Mouse (Mus musculus) layer of hippocampus, postnatal 36 days (tissue): ENCODE results near the gene Irs2. TPM values are rescaled to one million over a fixed set of nuclear protein-coding genes. Genes with fewer than 3 reads are reported as not detected.

ENCODE experiments used
- DNase-seq, 2 experiments: peaks; one replicate each; pipeline ENCODE4 v3.0.0; 2022
- total RNA-seq, 2 experiments: library from RNA; stranded (reverse); gene quantifications; 2 replicates each; pipeline ENCODE4 v1.2.3; 2021

The Irs2 gene
- total RNA-seq, 2 experiments from 2014 or later: 70.3 to 78.6 TPM

DNA sequence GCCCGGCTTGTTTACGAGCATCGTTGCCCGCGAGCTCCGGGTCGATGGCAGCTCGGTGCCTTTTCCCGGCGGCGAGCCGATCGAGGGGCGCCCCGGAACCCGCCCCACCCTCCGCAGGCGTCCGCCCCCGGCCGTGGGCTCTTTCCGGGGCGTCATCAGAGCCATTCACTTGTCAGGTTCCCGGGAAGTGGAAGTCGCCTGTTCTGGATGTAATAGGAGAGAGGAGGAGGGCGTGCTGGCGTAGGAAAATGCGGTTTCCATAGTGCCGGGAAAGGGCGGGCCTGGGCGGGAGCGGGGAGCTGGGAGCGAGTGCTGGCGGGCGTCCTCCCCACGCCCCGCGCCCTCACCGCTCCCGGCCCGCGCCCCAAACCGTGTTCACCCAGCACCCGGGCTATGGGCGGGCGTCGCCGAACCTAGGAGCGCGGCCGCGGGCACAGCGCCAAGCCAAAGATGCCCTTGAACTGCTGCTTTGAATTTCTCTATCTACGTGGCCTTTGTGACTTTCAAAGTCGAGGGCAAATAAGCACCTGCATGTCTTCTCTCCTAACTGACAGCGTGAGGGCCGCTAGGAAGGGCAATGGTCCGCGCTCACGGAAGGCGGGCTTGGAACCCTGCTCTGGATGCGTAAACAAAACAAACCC lies 1.3 kb upstream of the Irs2 start:
- DNase-seq: peak; percentile 75

DNA sequence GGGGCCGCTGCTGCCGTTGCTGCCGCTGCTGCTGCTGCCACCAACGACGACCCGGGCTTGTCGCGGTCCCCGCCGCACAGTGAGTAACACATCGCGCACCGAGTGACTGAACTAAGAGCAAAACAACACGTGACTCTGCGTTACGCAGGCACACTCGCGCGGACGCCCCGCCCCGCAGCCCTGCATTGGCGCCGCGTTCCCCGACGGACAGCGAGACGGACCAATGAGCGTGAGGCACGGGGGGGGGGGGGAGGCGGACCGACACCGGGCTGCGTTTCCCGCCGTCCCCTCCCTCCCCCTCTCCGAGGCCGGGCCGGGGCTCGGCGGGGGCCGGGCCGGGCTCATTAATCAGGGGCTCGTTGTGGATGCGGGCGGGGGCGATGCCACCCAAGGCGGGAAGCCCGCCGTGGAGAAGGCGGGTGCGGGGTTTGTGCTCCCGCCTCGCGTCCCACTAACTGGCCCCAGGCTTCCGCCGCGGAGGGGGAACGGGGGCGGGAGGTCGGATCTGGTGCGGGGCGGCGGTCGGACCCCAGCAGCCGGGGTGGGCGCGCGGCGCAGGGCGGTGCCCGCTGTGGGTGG lies 673 bp upstream of the Irs2 start:
- peak; percentile 97 for DNase-seq

- peak; percentile 64 to 65 for DNase-seq
Observed at GRCm38 (mm10) chr8:11007581-11008378, 478 bp downstream of the Irs2 start.

GRCm38 (mm10) chr8:11007001-11007580 lies 1.2 kb downstream of the Irs2 start:
- DNase-seq: peak; percentile 89 to 91

- DNase-seq: no peak
Observed at GRCm38 (mm10) chr8:11006276-11006630, 2.0 kb downstream of the Irs2 start.

DNA sequence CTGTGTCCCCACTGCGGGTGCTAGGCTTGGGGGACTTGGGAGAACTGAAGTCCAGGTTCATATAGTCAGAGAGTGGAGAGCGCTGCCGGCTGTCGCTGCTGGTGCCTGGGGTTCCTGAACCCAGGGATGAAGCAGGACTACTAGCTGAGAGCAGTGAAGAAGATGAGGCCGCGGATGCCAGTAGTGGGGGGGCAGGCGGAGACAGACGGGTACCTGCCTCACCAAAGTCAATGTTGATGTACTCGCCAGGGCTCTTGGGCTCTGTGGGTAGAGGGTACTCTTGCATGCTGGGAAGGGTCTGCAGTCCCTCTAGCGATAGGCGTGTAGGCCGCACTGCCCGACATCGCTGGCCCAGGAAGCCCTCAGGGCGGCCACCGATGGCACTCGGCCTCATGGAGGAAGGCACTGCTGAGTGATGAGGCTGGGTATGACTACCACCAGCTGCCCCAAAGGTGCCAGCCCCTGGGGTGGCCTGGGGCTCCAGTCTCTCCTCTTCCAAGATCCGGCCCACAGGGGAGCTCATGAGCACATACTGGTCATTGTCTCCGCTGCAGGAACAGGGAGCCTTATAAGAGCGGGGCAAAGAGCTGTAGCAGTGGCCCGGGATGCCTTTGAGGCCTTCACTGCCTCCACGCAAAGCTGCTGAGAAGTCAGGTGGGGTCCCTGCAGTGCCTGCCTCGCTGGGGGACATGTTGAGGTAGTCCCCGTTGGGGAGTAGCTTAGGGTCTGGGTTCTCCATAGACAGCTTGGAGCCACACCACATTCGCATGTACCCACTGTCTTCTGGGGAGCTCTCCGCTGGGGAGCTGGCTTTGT lies 2.6 kb downstream of the Irs2 start:
- no peak for DNase-seq

DNA sequence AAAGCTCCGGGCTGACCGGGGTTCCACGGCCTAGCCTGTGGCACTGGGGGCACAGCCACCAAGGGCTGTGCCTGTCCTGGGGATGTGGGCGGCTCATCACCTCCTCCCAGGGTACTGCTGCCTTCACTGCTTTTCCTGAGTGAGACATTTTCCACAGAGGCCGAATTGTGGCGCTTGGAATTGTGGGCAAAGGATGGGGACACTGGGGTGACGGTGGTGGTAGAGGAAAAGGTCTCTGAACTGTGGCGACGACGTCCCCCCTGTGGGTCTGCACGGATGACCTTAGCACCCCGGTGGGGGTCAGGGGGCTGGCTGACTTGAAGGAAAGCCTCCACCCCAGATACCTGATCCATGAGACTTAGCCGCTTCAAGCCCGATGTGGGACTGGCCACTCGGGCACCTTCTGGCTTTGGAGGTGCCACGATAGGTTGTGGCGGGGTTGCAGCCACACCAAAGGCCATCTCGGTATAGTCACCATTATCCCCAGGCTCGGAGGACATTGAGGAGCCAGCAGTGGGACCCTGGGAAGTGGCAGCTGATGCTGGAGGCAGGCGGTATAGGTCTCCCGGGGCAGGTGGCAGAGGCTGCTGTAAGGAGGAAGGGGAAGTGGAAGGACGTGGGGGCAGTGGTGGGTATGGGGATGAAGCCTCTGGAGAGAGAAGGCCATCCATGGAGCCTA lies 3.3 kb downstream of the Irs2 start:
- DNase-seq: no peak

DNA sequence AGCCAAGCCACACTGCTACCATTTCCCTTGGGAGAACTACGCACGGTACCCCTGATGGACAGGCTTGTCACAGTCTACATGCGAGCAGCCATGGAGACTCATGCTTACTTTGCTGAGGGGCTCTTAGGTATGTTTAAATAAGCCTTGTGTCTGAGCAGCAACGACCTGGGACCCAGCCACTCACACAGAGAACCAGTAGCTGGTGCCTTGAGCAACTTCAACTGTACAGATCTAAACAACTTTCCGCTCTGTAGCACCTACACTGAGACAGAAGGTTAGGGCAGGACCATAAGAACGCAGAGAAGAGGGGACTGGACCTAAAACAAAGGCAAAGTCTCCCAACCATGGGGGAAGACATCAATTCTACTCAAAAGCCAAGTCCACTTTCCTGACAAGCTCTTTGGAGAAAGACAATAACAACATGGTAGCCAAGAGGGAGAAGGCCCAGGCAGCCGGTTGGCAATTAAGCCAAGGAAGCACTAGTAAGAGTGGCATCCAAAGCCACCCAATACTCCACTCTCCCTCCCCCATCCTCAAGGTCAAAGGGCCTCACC lies 4.3 kb downstream of the Irs2 start:
- DNase-seq: no peak

- DNase-seq: no peak
Observed at GRCm38 (mm10) chr8:11003253-11003652, 5.0 kb downstream of the Irs2 start.

DNA sequence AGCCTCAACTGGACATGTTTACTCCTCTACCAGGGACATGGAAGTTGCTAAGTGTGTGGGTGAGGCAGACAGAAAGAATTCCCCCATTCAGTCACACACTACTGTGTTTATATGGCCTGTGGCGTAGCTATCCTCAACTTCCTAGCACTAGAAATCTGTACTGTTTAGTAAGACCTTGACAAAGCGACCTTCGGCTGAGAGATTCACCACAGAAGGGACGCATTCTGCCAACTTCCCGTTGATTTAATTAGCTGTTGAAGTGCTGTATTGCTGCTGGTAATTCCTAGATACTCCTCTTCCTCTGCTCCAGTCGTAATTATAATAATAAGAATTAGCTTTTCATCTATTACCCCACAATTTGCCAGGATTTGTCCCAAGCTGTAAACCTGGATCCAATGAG lies 5.4 kb downstream of the Irs2 start:
- DNase-seq: no peak

GRCm38 (mm10) chr8:11001062-11001549 lies 7.2 kb downstream of the Irs2 start:
- no peak for DNase-seq

DNA sequence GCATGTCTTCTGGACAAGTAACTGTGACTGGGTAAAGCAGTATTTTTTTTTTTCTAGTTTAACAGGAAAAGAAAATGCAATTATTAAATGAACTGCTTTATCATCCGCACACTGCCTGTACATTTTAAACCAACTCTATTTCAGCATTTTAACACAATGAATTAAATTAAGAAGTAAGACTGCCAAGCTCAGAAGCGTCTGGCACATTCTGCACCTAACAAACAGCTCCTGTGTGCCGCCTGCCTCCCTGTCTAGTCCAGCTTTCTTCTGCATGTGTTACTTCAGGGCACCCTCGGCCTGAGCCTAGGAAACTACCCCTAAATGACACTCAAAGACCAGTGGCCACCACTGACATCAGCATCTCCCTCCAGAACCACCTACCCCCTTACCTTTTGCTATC lies 8.7 kb downstream of the Irs2 start:
- DNase-seq: no peak

- no peak for DNase-seq
Observed at GRCm38 (mm10) chr8:10996247-10996646, 12.0 kb downstream of the Irs2 start.

DNA sequence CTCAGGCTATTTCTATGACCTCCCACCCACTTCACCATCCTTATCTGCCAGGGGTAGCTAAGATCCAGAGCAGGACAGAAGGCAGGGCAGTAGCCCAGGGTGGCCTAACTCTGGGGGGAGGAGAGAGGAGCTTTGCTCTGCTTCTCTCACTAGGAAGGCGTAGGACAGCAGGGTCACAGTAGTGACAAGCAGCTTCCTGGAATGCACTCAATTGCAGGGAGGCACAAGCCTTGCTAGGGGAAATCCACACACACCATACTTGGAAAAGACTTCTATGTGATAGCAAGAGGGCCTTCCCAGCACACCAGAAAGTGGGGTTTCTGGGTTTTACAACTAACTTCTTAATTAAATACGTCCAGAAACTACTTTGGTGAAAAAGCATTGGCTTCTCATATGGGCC lies 12.5 kb downstream of the Irs2 start:
- DNase-seq: no peak

- no peak for DNase-seq
Observed at GRCm38 (mm10) chr8:10994390-10994954, 13.8 kb downstream of the Irs2 start.

DNA sequence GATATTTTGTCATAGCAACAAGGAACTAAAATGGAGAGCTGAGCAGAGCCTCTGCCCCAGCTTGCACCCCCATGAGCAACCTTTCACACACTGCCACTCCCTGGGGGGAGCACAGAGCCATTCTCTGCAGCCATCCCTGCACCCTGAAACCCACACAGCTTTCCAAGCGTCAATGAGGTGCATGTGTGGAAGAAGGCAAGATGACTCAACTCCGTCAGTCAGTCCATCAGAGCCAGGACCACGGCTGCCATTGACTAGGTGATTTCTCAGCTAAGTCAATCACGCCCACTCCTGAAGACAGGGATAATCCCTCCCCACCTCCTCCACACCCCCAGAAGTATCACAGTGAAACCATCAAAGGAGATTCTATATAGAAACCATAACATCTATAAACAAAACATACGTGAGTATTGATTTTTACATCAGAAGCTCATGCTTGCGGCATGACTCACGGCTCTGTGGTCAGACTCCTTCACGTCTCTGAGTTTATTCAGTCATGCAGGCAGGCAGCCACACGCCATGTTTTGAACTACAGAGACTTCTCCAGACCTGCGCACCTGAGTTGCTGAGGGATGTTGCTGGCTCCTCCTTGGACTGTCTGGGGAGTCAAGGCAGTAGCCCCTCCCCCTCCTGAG lies 14.6 kb downstream of the Irs2 start:
- DNase-seq: no peak

GRCm38 (mm10) chr8:10992081-10992480 lies 16.2 kb downstream of the Irs2 start:
- DNase-seq: no peak

GRCm38 (mm10) chr8:10991323-10991722 lies 16.9 kb downstream of the Irs2 start:
- DNase-seq: no peak

DNA sequence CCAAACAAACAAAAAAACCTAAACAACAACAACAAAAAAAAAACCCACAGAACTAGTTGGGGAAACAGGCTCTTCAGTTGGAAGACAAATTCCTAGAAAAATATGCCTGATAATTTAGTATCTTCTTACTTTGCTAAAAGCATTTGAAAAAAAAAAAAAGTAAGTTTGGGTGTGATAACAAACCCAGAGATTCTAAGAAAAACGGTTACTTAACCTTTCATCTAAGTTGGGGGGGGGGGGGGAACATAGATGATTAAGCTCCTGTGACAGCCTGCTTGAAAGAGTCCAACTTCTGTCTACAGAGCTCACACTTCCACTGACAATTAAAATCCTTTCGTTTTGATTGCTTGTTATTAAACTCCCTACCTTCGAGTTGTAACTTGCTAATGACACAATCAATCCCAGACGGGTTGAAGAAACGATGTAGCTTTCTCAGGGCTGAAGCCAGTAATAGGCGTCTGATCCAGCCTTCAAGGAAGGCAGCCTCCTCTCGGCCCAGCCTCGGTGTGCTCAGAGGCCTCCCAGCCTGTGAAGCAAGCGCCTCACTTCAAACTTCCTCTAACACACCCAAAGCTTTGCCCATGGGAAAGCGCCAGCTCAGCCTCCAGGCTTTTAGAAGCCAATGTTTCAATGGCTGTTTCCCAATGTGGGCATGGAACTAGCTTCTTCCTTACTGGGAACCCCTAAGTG lies 17.7 kb downstream of the Irs2 start:
- DNase-seq: no peak

- no peak for DNase-seq
Observed at GRCm38 (mm10) chr8:10989946-10990345, 18.3 kb downstream of the Irs2 start.
